In genomic region chr11:69994401-69995090, GRCm38 (mm10) we compare ENCODE assay signal across 8 mouse cellular contexts. TPM values are rescaled to one million over a fixed set of nuclear protein-coding genes. Genes with fewer than 3 reads are reported as not detected.
DNase-seq lines count a peak whose midpoint lies in the region; ATAC-seq and TF ChIP-seq lines count a peak whose summit lies in the region.

No protein-coding gene starts in this region.

- TF ChIP-seq CTCF in lung, embryonic 14.5 days (IDR thresholded peaks at IDR 0.05; ENCODE audit: low read depth): peak; percentile 27

- no peak overlapping the region for H3K9ac ChIP-seq in forebrain, embryonic 12.5 days
- no peak overlapping the region for H3K9ac ChIP-seq in forebrain, embryonic 11.5 days (ENCODE audit: low read length)
- H3K9ac ChIP-seq in lung, embryonic 14.5 days: no peak overlapping the region

- peaks cover 42% of the 10 kb centered on the region for H3K36me3 ChIP-seq in forebrain, embryonic 12.5 days (replicated peaks)
- peaks cover 24% of the 10 kb centered on the region for H3K36me3 ChIP-seq in forebrain, embryonic 11.5 days (ENCODE audit: control insufficient read depth, insufficient read depth, low read length)
- H3K36me3 ChIP-seq in lung, embryonic 14.5 days (ENCODE audit: insufficient read depth): peaks cover 44% of the 10 kb centered on the region
- peaks cover 32% of the 10 kb centered on the region for H3K36me3 ChIP-seq in myocyte (ENCODE audit: control insufficient read depth, insufficient read depth)

- 87% methylated on average over 11 of the region's 11 CpGs for WGBS in forebrain, embryonic 12.5 days
- WGBS in forebrain, embryonic 11.5 days: 90% methylated on average over 11 of the region's 11 CpGs
- WGBS in lung, embryonic 14.5 days: 85% methylated on average over 11 of the region's 11 CpGs

- H3K4me3 ChIP-seq in forebrain, embryonic 12.5 days (replicated peaks): no peak overlapping the region; the same call in 1 of the 2 replicates
- H3K4me3 ChIP-seq in forebrain, embryonic 11.5 days (ENCODE audit: low read depth, low read length): no peak overlapping the region
- peak overlapping the region; percentile 98; the same call in 1 of the 2 replicates for H3K4me3 ChIP-seq in lung, embryonic 14.5 days (ENCODE audit: low read depth, low read length)
- H3K4me3 ChIP-seq in myocyte: peak overlapping the region; percentile 100

- no peak for DNase-seq in forebrain, embryonic 11.5 days (ENCODE audit: low spot score)
- no peak for DNase-seq in lung, embryonic 14.5 days
- DNase-seq in lung, postnatal 10 days: no peak
- DNase-seq in induced T-regulatory cell, adult 2 months (ENCODE audit: low read depth): peak; percentile 38
- DNase-seq in spleen, adult 18-20 months: no peak
- no peak for DNase-seq in natural killer cell, adult 2 months (ENCODE audit: low spot score in 2 of 2)

- H3ac ChIP-seq in myocyte (ENCODE audit: control insufficient read depth, insufficient read length): no peak overlapping the region

- H3K9me3 ChIP-seq in forebrain, embryonic 12.5 days: no peaks in the 10 kb centered on the region
- H3K9me3 ChIP-seq in forebrain, embryonic 11.5 days (ENCODE audit: control insufficient read depth, low read length): no peaks in the 10 kb centered on the region
- H3K9me3 ChIP-seq in lung, embryonic 14.5 days (ENCODE audit: low read depth, low read length): no peaks in the 10 kb centered on the region

- no peak for ATAC-seq in forebrain, embryonic 12.5 days (ENCODE audit: low FRiP score)
- no peak for ATAC-seq in forebrain, embryonic 11.5 days (replicated peaks; ENCODE audit: low FRiP score)
- no peak for ATAC-seq in lung, embryonic 14.5 days (ENCODE audit: insufficient read depth)

- TF ChIP-seq POLR2A in myocyte (IDR thresholded peaks at IDR 0.05; ENCODE audit: insufficient read length, low read depth): no peak

- no peaks in the 10 kb centered on the region for H3K27me3 ChIP-seq in forebrain, embryonic 12.5 days
- no peaks in the 10 kb centered on the region for H3K27me3 ChIP-seq in forebrain, embryonic 11.5 days (ENCODE audit: control insufficient read depth, insufficient read depth, low read length)
- no peaks in the 10 kb centered on the region for H3K27me3 ChIP-seq in lung, embryonic 14.5 days (ENCODE audit: insufficient read depth, low read length)
- no peaks in the 10 kb centered on the region for H3K27me3 ChIP-seq in myocyte (ENCODE audit: control insufficient read depth, insufficient read depth, insufficient read length)

- H3K27ac ChIP-seq in forebrain, embryonic 12.5 days: no peak overlapping the region
- H3K27ac ChIP-seq in forebrain, embryonic 11.5 days (ENCODE audit: low read depth, low read length): no peak overlapping the region
- no peak overlapping the region for H3K27ac ChIP-seq in lung, embryonic 14.5 days (ENCODE audit: low read depth)

- peaks cover 55% of the 10 kb centered on the region for H3K79me2 ChIP-seq in myocyte (ENCODE audit: control insufficient read depth, insufficient read depth)

- H3K4me2 ChIP-seq in forebrain, embryonic 12.5 days: peak overlapping the region; percentile 60; the same call in 1 of the 2 replicates
- no peak overlapping the region; the same call in 1 of the 2 replicates for H3K4me2 ChIP-seq in forebrain, embryonic 11.5 days (ENCODE audit: low read depth, low read length, severe bottlenecking)
- H3K4me2 ChIP-seq in lung, embryonic 14.5 days: peak overlapping the region; percentile 63
- peak overlapping the region; percentile 66 for H3K4me2 ChIP-seq in myocyte (ENCODE audit: low read depth)

- H3K4me1 ChIP-seq in forebrain, embryonic 12.5 days: peaks cover 36% of the 10 kb centered on the region
- peaks cover 10% of the 10 kb centered on the region for H3K4me1 ChIP-seq in forebrain, embryonic 11.5 days (replicated peaks; ENCODE audit: control insufficient read depth, insufficient read depth, low read length)
- peaks cover 12% of the 10 kb centered on the region for H3K4me1 ChIP-seq in lung, embryonic 14.5 days (ENCODE audit: insufficient read depth)

TF ChIP-seq in myocyte, 11 proteins besides CTCF, POLR2A, EP300 and RAD21:
- TF ChIP-seq TCF12 (IDR thresholded peaks at IDR 0.05; ENCODE audit: insufficient read depth, poor library complexity, severe bottlenecking) (no peak), E2F4 (IDR thresholded peaks at IDR 0.05; ENCODE audit: insufficient read depth) (no peak), TCF3 (IDR thresholded peaks at IDR 0.05; ENCODE audit: insufficient read length, low read depth) (no peak)

RNA-seq across cellular contexts. Expression of gene Phf23, which starts 1.0 kb away (rescaled TPM):
- polyA plus RNA-seq in forebrain, embryonic 12.5 days (2016; fragmentation: Nextera tagmentation; extraction: Ambion mirVana): 91.3 and 99.1 TPM in 2 replicates
- polyA plus RNA-seq in forebrain, embryonic 11.5 days (2014; fragmentation: Nextera tagmentation; extraction: Ambion mirVana): 61.4 and 63.0 TPM in 2 replicates
- polyA plus RNA-seq in lung, embryonic 14.5 days (2014; fragmentation: Nextera tagmentation; extraction: Ambion mirVana): 41.1 and 42.8 TPM in 2 replicates
- 58.6 TPM for polyA plus RNA-seq in myocyte (2012; fragmentation: generic; extraction: Trizol)

RNA-seq across cellular contexts. Expression of gene Gabarap, which starts 3.6 kb away (rescaled TPM):
- 527 and 539 TPM in 2 replicates for polyA plus RNA-seq in forebrain, embryonic 12.5 days (2016; fragmentation: Nextera tagmentation; extraction: Ambion mirVana)
- polyA plus RNA-seq in forebrain, embryonic 11.5 days (2014; fragmentation: Nextera tagmentation; extraction: Ambion mirVana): 472 and 477 TPM in 2 replicates
- 444 and 455 TPM in 2 replicates for polyA plus RNA-seq in lung, embryonic 14.5 days (2014; fragmentation: Nextera tagmentation; extraction: Ambion mirVana)
- 530 TPM for polyA plus RNA-seq in myocyte (2012; fragmentation: generic; extraction: Trizol)

RNA-seq across cellular contexts. Expression of gene Dvl2, which starts 5.8 kb away (rescaled TPM):
- polyA plus RNA-seq in forebrain, embryonic 12.5 days (2016; fragmentation: Nextera tagmentation; extraction: Ambion mirVana): 45.2 and 46.6 TPM in 2 replicates
- 43.9 and 47.6 TPM in 2 replicates for polyA plus RNA-seq in forebrain, embryonic 11.5 days (2014; fragmentation: Nextera tagmentation; extraction: Ambion mirVana)
- 36.2 and 40.8 TPM in 2 replicates for polyA plus RNA-seq in lung, embryonic 14.5 days (2014; fragmentation: Nextera tagmentation; extraction: Ambion mirVana)
- 24.3 TPM for polyA plus RNA-seq in myocyte (2012; fragmentation: generic; extraction: Trizol)

RNA-seq across cellular contexts. Expression of gene Elp5, which starts 12.2 kb away (rescaled TPM):
- 129 and 141 TPM in 2 replicates for polyA plus RNA-seq in forebrain, embryonic 12.5 days (2016; fragmentation: Nextera tagmentation; extraction: Ambion mirVana)
- polyA plus RNA-seq in forebrain, embryonic 11.5 days (2014; fragmentation: Nextera tagmentation; extraction: Ambion mirVana): 144 and 156 TPM in 2 replicates
- polyA plus RNA-seq in lung, embryonic 14.5 days (2014; fragmentation: Nextera tagmentation; extraction: Ambion mirVana): 108 and 113 TPM in 2 replicates
- 91.5 TPM for polyA plus RNA-seq in myocyte (2012; fragmentation: generic; extraction: Trizol)

RNA-seq across cellular contexts. Expression of gene Ctdnep1, which starts 13.6 kb away (rescaled TPM):
- 19.9 and 20.7 TPM in 2 replicates for polyA plus RNA-seq in forebrain, embryonic 12.5 days (2016; fragmentation: Nextera tagmentation; extraction: Ambion mirVana)
- 20.4 and 28.0 TPM in 2 replicates for polyA plus RNA-seq in forebrain, embryonic 11.5 days (2014; fragmentation: Nextera tagmentation; extraction: Ambion mirVana)
- 25.4 and 28.3 TPM in 2 replicates for polyA plus RNA-seq in lung, embryonic 14.5 days (2014; fragmentation: Nextera tagmentation; extraction: Ambion mirVana)
- polyA plus RNA-seq in myocyte (2012; fragmentation: generic; extraction: Trizol): 146 TPM

Comparison
In these comparisons a context has a peak if more than half of its experiments do, and no peak if none do; other contexts are left out.
1. H3K4me3 ChIP-seq: peak in lung, embryonic 14.5 days (single experiment) and myocyte (single experiment); none in forebrain, embryonic 12.5 days (single experiment) and forebrain, embryonic 11.5 days (single experiment).